Mouse (Mus musculus) E14TG2a.4 (cell line): Measurements from ENCODE around the gene Herc1.
A peak's percentile ranks its signal among the peaks of the same experiment; 100 is the strongest.

Source experiments
- H3K27me3 ChIP-seq: 2 replicates; pipeline ENCODE4 v1.6.1; 2014; ENCODE audit warnings: low read length, control low read depth; ENCODE audit not compliant: insufficient read depth
- H3K36me3 ChIP-seq: 2 replicates; pipeline ENCODE4 v1.6.1; 2014; ENCODE audit warnings: low read length, control low read depth; ENCODE audit not compliant: insufficient read depth
- H3K4me1 ChIP-seq: replicated peaks from 2 replicates; pipeline ENCODE4 v1.6.1; 2014; ENCODE audit warnings: low read depth, low read length, control low read depth
- H3K4me3 ChIP-seq: replicated peaks from 2 replicates; pipeline ENCODE4 v1.5.1; 2014; ENCODE audit warnings: mild to moderate bottlenecking, low read length
- H3K9me3 ChIP-seq: 2 replicates; pipeline ENCODE4 v1.6.1; 2014; ENCODE audit warnings: low read length, control low read depth
- CTCF ChIP-seq: conservative IDR thresholded peaks from 2 replicates; pipeline ENCODE4 v1.5.1; 2014; ENCODE audit warnings: low read length
- NANOG ChIP-seq: IDR thresholded peaks from 2 replicates; pipeline ENCODE4 v1.6.1; 2014; ENCODE audit warnings: borderline replicate concordance, low read length, mixed read lengths
- POU5F1 ChIP-seq: IDR thresholded peaks from 2 replicates; pipeline ENCODE4 v1.6.1; 2014; ENCODE audit warnings: low read length, borderline replicate concordance

Gene Herc1

GRCm38 (mm10) chr9:66349860-66350787 lies at the start of gene Herc1:
Gene Herc1, plus strand, starts transcription at chr9:66350450.
- Histone ChIP-seq H3K36me3 (no peaks in the 10 kb centered on the region), H3K27me3 (peaks cover 3% of the 10 kb centered on the region; the same call in 1 of the 2 replicates), H3K4me3 (peak within 1 kb of the TSS; percentile 100), H3K4me1 (peaks cover 10% of the 10 kb centered on the region), H3K9me3 (no peaks in the 10 kb centered on the region)
- TF ChIP-seq CTCF = no peak
- TF ChIP-seq NANOG = no peak
- TF ChIP-seq POU5F1 = no peak

GRCm38 (mm10) chr9:66304320-66305090 lies 45.7 kb upstream of the Herc1 start:
- Histone ChIP-seq H3K4me3 (no peak overlapping the region), H3K9me3 (peaks cover 13% of the 10 kb centered on the region; the same call in 1 of the 2 replicates), H3K36me3 (no peaks in the 10 kb centered on the region), H3K27me3 (peaks cover 7% of the 10 kb centered on the region; the same call in 1 of the 2 replicates), H3K4me1 (peaks cover 13% of the 10 kb centered on the region)
- TF ChIP-seq CTCF = no peak
- TF ChIP-seq NANOG = no peak
- no peak for TF ChIP-seq POU5F1

GRCm38 (mm10) chr9:66305121-66306112 lies 44.8 kb upstream of the Herc1 start:
- H3K9me3 ChIP-seq = peaks cover 13% of the 10 kb centered on the region; the same call in 1 of the 2 replicates
- H3K27me3 ChIP-seq = peaks cover 7% of the 10 kb centered on the region; the same call in 1 of the 2 replicates
- peak overlapping the region; percentile 56 for H3K4me3 ChIP-seq
- H3K36me3 ChIP-seq = no peaks in the 10 kb centered on the region
- TF ChIP-seq NANOG (no peak), CTCF (no peak), POU5F1 (no peak)
- H3K4me1 ChIP-seq = peaks cover 13% of the 10 kb centered on the region

- Histone ChIP-seq H3K4me3 (no peak overlapping the region), H3K36me3 (no peaks in the 10 kb centered on the region), H3K4me1 (peaks cover 14% of the 10 kb centered on the region), H3K9me3 (peaks cover 13% of the 10 kb centered on the region; the same call in 1 of the 2 replicates), H3K27me3 (peaks cover 7% of the 10 kb centered on the region; the same call in 1 of the 2 replicates)
- TF ChIP-seq CTCF (no peak), POU5F1 (no peak), NANOG (no peak)
Measured at GRCm38 (mm10) chr9:66306414-66306813, 43.8 kb upstream of the Herc1 start.

- TF ChIP-seq NANOG (no peak), CTCF (no peak), POU5F1 (no peak)
- no peaks in the 10 kb centered on the region for H3K36me3 ChIP-seq
- H3K4me3 ChIP-seq = no peak overlapping the region
- peaks cover 7% of the 10 kb centered on the region; the same call in 1 of the 2 replicates for H3K27me3 ChIP-seq
- peaks cover 8% of the 10 kb centered on the region; the same call in 1 of the 2 replicates for H3K9me3 ChIP-seq
- H3K4me1 ChIP-seq = peaks cover 18% of the 10 kb centered on the region
Measured at GRCm38 (mm10) chr9:66307341-66307740, 42.9 kb upstream of the Herc1 start.

GRCm38 (mm10) chr9:66308741-66309140 lies 41.5 kb upstream of the Herc1 start:
- TF ChIP-seq CTCF (no peak), NANOG (no peak)
- H3K4me1 ChIP-seq = peaks cover 18% of the 10 kb centered on the region
- H3K27me3 ChIP-seq = peaks cover 7% of the 10 kb centered on the region; the same call in 1 of the 2 replicates
- peaks cover 8% of the 10 kb centered on the region; the same call in 1 of the 2 replicates for H3K9me3 ChIP-seq
- H3K36me3 ChIP-seq = no peaks in the 10 kb centered on the region
- H3K4me3 ChIP-seq = no peak overlapping the region

- no peaks in the 10 kb centered on the region for H3K27me3 ChIP-seq
- H3K36me3 ChIP-seq = no peaks in the 10 kb centered on the region
- H3K4me3 ChIP-seq = no peak overlapping the region
- peaks cover 8% of the 10 kb centered on the region; the same call in 1 of the 2 replicates for H3K9me3 ChIP-seq
- peaks cover 5% of the 10 kb centered on the region for H3K4me1 ChIP-seq
- TF ChIP-seq POU5F1 (no peak), NANOG (no peak), CTCF (no peak)
Measured at GRCm38 (mm10) chr9:66311458-66311857, 38.8 kb upstream of the Herc1 start.
